Mouse (Mus musculus): ENCODE data around the gene Syndig1. TPM values are rescaled to one million over a fixed set of nuclear protein-coding genes. Genes with fewer than 3 reads are reported as not detected.

Syndig1 gene
- polyA plus RNA-seq, 1 experiment = not detected

GRCm38 (mm10) chr2:149844575-149844974 lies 15.6 kb downstream of the Syndig1 start:
- no peak for TF ChIP-seq GATA1 (IDR thresholded peaks at IDR 0.05; ENCODE audit: low read length)

GRCm38 (mm10) chr2:149848778-149849177 lies 19.8 kb downstream of the Syndig1 start:
- no peak for TF ChIP-seq GATA1 (IDR thresholded peaks at IDR 0.05; ENCODE audit: low read length)

- no peak for TF ChIP-seq GATA1 (IDR thresholded peaks at IDR 0.05; ENCODE audit: low read length)
These were observed 32.0 kb downstream of the Syndig1 start for GRCm38 (mm10) chr2:149861002-149861401.

- no peak for TF ChIP-seq GATA1 (IDR thresholded peaks at IDR 0.05; ENCODE audit: low read length)
These were observed 37.0 kb downstream of the Syndig1 start for GRCm38 (mm10) chr2:149865914-149866435.

GRCm38 (mm10) chr2:149870496-149870895 lies 41.5 kb downstream of the Syndig1 start:
- no peak for TF ChIP-seq GATA1 (IDR thresholded peaks at IDR 0.05; ENCODE audit: low read length)

GRCm38 (mm10) chr2:149872496-149872895 lies 43.5 kb downstream of the Syndig1 start:
- no peak for TF ChIP-seq GATA1 (IDR thresholded peaks at IDR 0.05; ENCODE audit: low read length)

GRCm38 (mm10) chr2:149873346-149873745 lies 44.3 kb downstream of the Syndig1 start:
- TF ChIP-seq GATA1 (IDR thresholded peaks at IDR 0.05; ENCODE audit: low read length) = no peak

- TF ChIP-seq GATA1 (IDR thresholded peaks at IDR 0.05; ENCODE audit: low read length) = no peak
These were observed 48.9 kb downstream of the Syndig1 start for GRCm38 (mm10) chr2:149877954-149878353.

GRCm38 (mm10) chr2:149887634-149888033 lies 58.6 kb downstream of the Syndig1 start:
- TF ChIP-seq GATA1 (IDR thresholded peaks at IDR 0.05; ENCODE audit: low read length) = no peak

GRCm38 (mm10) chr2:149891647-149892046 lies 62.6 kb downstream of the Syndig1 start:
- TF ChIP-seq GATA1 (IDR thresholded peaks at IDR 0.05; ENCODE audit: low read length) = no peak

- TF ChIP-seq GATA1 (IDR thresholded peaks at IDR 0.05; ENCODE audit: low read length) = no peak
These were observed 67.3 kb downstream of the Syndig1 start for GRCm38 (mm10) chr2:149896337-149896736.

- no peak for TF ChIP-seq GATA1 (IDR thresholded peaks at IDR 0.05; ENCODE audit: low read length)
These were observed 70.6 kb downstream of the Syndig1 start for GRCm38 (mm10) chr2:149899615-149900014.

GRCm38 (mm10) chr2:149900606-149901005 lies 71.6 kb downstream of the Syndig1 start:
- no peak for TF ChIP-seq GATA1 (IDR thresholded peaks at IDR 0.05; ENCODE audit: low read length)

- TF ChIP-seq GATA1 (IDR thresholded peaks at IDR 0.05; ENCODE audit: low read length) = no peak
These were observed 75.4 kb downstream of the Syndig1 start for GRCm38 (mm10) chr2:149904405-149904804.

GRCm38 (mm10) chr2:149906694-149907093 lies 77.7 kb downstream of the Syndig1 start:
- TF ChIP-seq GATA1 (IDR thresholded peaks at IDR 0.05; ENCODE audit: low read length) = no peak

GRCm38 (mm10) chr2:149917162-149917561 lies 88.2 kb downstream of the Syndig1 start:
- TF ChIP-seq GATA1 (IDR thresholded peaks at IDR 0.05; ENCODE audit: low read length) = no peak

GRCm38 (mm10) chr2:149923561-149923960 lies 94.5 kb downstream of the Syndig1 start:
- TF ChIP-seq GATA1 (IDR thresholded peaks at IDR 0.05; ENCODE audit: low read length) = no peak

- no peak for TF ChIP-seq GATA1 (IDR thresholded peaks at IDR 0.05; ENCODE audit: low read length)
These were observed 96.9 kb downstream of the Syndig1 start for GRCm38 (mm10) chr2:149925911-149926310.

All from G1E-ER4 (cell line).